In genomic region chr2:101792130-101792529, GRCm38 (mm10) we compare ENCODE assay signal across 29 mouse cellular contexts.
DNase-seq lines count a peak whose midpoint lies in the region; ATAC-seq lines count a peak whose summit lies in the region.
"Had no signal": no experiment of that assay in that cellular context is flagged by ENCODE, and none has a peak within 500 bp of the region (broad histone marks: within the 10 kb centered on the region; RNA-seq: fewer than 3 reads in every experiment).

No protein-coding gene starts in this region.

- no peak overlapping the region for H3K9ac ChIP-seq in embryonic facial prominence, embryonic 12.5 days
- no peak overlapping the region for H3K9ac ChIP-seq in midbrain, embryonic 14.5 days (replicated peaks; ENCODE audit: low read length)
- H3K9ac ChIP-seq in stomach, embryonic 15.5 days = no peak overlapping the region
- H3K9ac ChIP-seq: embryonic facial prominence, embryonic 15.5 days; heart, embryonic 15.5 days; hindbrain, embryonic 12.5 days; limb, embryonic 15.5 days; liver, embryonic 13.5 days had no signal

- H3K4me1 ChIP-seq in embryonic facial prominence, embryonic 12.5 days = peaks cover 10% of the 10 kb centered on the region
- peaks cover 18% of the 10 kb centered on the region for H3K4me1 ChIP-seq in embryonic facial prominence, embryonic 10.5 days
- H3K4me1 ChIP-seq in midbrain, embryonic 10.5 days = peaks cover 38% of the 10 kb centered on the region
- H3K4me1 ChIP-seq in midbrain, embryonic 14.5 days (ENCODE audit: control insufficient read depth, insufficient read depth, low read length) = peaks cover 11% of the 10 kb centered on the region; the same call in 1 of the 2 replicates
- peaks cover 10% of the 10 kb centered on the region for H3K4me1 ChIP-seq in stomach, embryonic 15.5 days
- H3K4me1 ChIP-seq: liver, embryonic 13.5 days had no signal

- no peaks in the 10 kb centered on the region for H3K36me3 ChIP-seq in embryonic facial prominence, embryonic 12.5 days
- peaks cover 20% of the 10 kb centered on the region for H3K36me3 ChIP-seq in embryonic facial prominence, embryonic 10.5 days (replicated peaks)
- H3K36me3 ChIP-seq in midbrain, embryonic 10.5 days = peaks cover 25% of the 10 kb centered on the region
- H3K36me3 ChIP-seq in midbrain, embryonic 14.5 days (ENCODE audit: control insufficient read depth, insufficient read depth, low read length) = no peaks in the 10 kb centered on the region
- H3K36me3 ChIP-seq in stomach, embryonic 15.5 days = no peaks in the 10 kb centered on the region
- H3K36me3 ChIP-seq: embryonic facial prominence, embryonic 15.5 days; heart, embryonic 10.5 days; heart, embryonic 15.5 days; hindbrain, embryonic 12.5 days; limb, embryonic 15.5 days; liver, embryonic 13.5 days had no signal

- no peak overlapping the region for H3K4me2 ChIP-seq in embryonic facial prominence, embryonic 12.5 days (replicated peaks)
- no peak overlapping the region for H3K4me2 ChIP-seq in midbrain, embryonic 14.5 days (ENCODE audit: low read length)
- H3K4me2 ChIP-seq in stomach, embryonic 15.5 days = no peak overlapping the region
- H3K4me2 ChIP-seq: embryonic facial prominence, embryonic 15.5 days; heart, embryonic 15.5 days; hindbrain, embryonic 12.5 days; limb, embryonic 15.5 days; liver, embryonic 13.5 days had no signal

- DNase-seq in embryonic facial prominence, embryonic 10.5 days (ENCODE audit: low spot score) = no peak
- no peak for DNase-seq in midbrain, embryonic 10.5 days (ENCODE audit: low spot score)
- DNase-seq in midbrain, embryonic 14.5 days = no peak
- peak; percentile 68 for DNase-seq in NIH3T3 (ENCODE audit: low read depth)
- no peak for DNase-seq in right cerebral cortex, postnatal 4 days
- no peak for DNase-seq in ovary, postnatal 36 days (ENCODE audit: low spot score)
- DNase-seq: adrenal gland, postnatal 10 days; cerebellum, adult 8-10 months; cerebellum, postnatal 36 days; gastrocnemius, postnatal 25 days; heart, adult 11 months; kidney, adult 8-10 months; kidney, postnatal 4 days; liver, embryonic 13.5 days; lung, adult 18-20 months; right cerebral cortex, postnatal 14 days; thymus, adult 18-20 months; thymus, postnatal 36 days had no signal

- WGBS in embryonic facial prominence, embryonic 12.5 days = 76% methylated on average over 4 of the region's 4 CpGs
- 84% methylated on average over 4 of the region's 4 CpGs for WGBS in embryonic facial prominence, embryonic 10.5 days
- 72% methylated on average over 4 of the region's 4 CpGs for WGBS in midbrain, embryonic 10.5 days
- WGBS in midbrain, embryonic 14.5 days = 41% methylated on average over 4 of the region's 4 CpGs
- WGBS in stomach, embryonic 15.5 days = 71% methylated on average over 4 of the region's 4 CpGs

- no peak overlapping the region for H3K4me3 ChIP-seq in embryonic facial prominence, embryonic 12.5 days
- no peak overlapping the region for H3K4me3 ChIP-seq in embryonic facial prominence, embryonic 10.5 days
- H3K4me3 ChIP-seq in midbrain, embryonic 10.5 days = no peak overlapping the region
- H3K4me3 ChIP-seq in midbrain, embryonic 14.5 days (replicated peaks; ENCODE audit: low read depth, low read length) = no peak overlapping the region
- no peak overlapping the region for H3K4me3 ChIP-seq in stomach, embryonic 15.5 days (replicated peaks)
- H3K4me3 ChIP-seq: embryonic facial prominence, embryonic 15.5 days; heart, embryonic 10.5 days; heart, embryonic 15.5 days; hindbrain, embryonic 12.5 days; limb, embryonic 15.5 days; liver, embryonic 13.5 days had no signal

- ATAC-seq in embryonic facial prominence, embryonic 12.5 days (ENCODE audit: insufficient number of reproducible peaks, insufficient read depth, low FRiP score, low TSS enrichment) = no peak
- ATAC-seq in midbrain, embryonic 14.5 days (ENCODE audit: low FRiP score, low TSS enrichment) = no peak
- no peak for ATAC-seq in stomach, embryonic 15.5 days (ENCODE audit: insufficient read depth, low FRiP score, low read depth)
- ATAC-seq: activated CD4-positive, CD25-positive, alpha-beta regulatory T cell, adult 4 months; forebrain, embryonic 14.5 days; intestine, embryonic 16.5 days had no signal

- H3K27ac ChIP-seq in embryonic facial prominence, embryonic 12.5 days = 0 out of 2 replicates have a peak overlapping the region, but pooled peaks have one; percentile 17
- no peak overlapping the region for H3K27ac ChIP-seq in embryonic facial prominence, embryonic 10.5 days (replicated peaks)
- peak overlapping the region; percentile 43; the same call in 1 of the 2 replicates for H3K27ac ChIP-seq in midbrain, embryonic 10.5 days (replicated peaks)
- no peak overlapping the region for H3K27ac ChIP-seq in midbrain, embryonic 14.5 days (replicated peaks; ENCODE audit: low read depth, low read length)
- 0 out of 2 replicates have a peak overlapping the region, but pooled peaks have one; percentile 3 for H3K27ac ChIP-seq in stomach, embryonic 15.5 days
- H3K27ac ChIP-seq: embryonic facial prominence, embryonic 15.5 days; heart, embryonic 10.5 days; heart, embryonic 15.5 days; hindbrain, embryonic 12.5 days; kidney, postnatal 0 days; liver, embryonic 13.5 days had no signal

- H3K9me3 ChIP-seq in embryonic facial prominence, embryonic 12.5 days = no peaks in the 10 kb centered on the region
- H3K9me3 ChIP-seq in embryonic facial prominence, embryonic 10.5 days = no peaks in the 10 kb centered on the region
- no peaks in the 10 kb centered on the region for H3K9me3 ChIP-seq in midbrain, embryonic 10.5 days (replicated peaks)
- no peaks in the 10 kb centered on the region for H3K9me3 ChIP-seq in midbrain, embryonic 14.5 days (ENCODE audit: control insufficient read depth, low read length)
- no peaks in the 10 kb centered on the region for H3K9me3 ChIP-seq in stomach, embryonic 15.5 days
- H3K9me3 ChIP-seq: embryonic facial prominence, embryonic 15.5 days; heart, embryonic 10.5 days; heart, embryonic 15.5 days; hindbrain, embryonic 12.5 days; limb, embryonic 15.5 days; liver, embryonic 13.5 days had no signal

- no peaks in the 10 kb centered on the region for H3K27me3 ChIP-seq in embryonic facial prominence, embryonic 12.5 days
- H3K27me3 ChIP-seq in embryonic facial prominence, embryonic 10.5 days (replicated peaks; ENCODE audit: low read depth, poor library complexity, severe bottlenecking) = peaks cover 5% of the 10 kb centered on the region; the same call in 1 of the 2 replicates
- H3K27me3 ChIP-seq in midbrain, embryonic 10.5 days (ENCODE audit: low read depth, poor library complexity, severe bottlenecking) = peaks cover 9% of the 10 kb centered on the region; the same call in 1 of the 2 replicates
- 0 out of 2 replicates have a peak, but pooled peaks cover 9% of the 10 kb centered on the region for H3K27me3 ChIP-seq in midbrain, embryonic 14.5 days (ENCODE audit: control insufficient read depth, insufficient read depth, low read length)
- 0 out of 2 replicates have a peak, but pooled peaks cover 2% of the 10 kb centered on the region for H3K27me3 ChIP-seq in stomach, embryonic 15.5 days (replicated peaks)
- H3K27me3 ChIP-seq: embryonic facial prominence, embryonic 15.5 days; heart, embryonic 15.5 days; limb, embryonic 15.5 days had no signal

Comparison
In these comparisons a context has a peak if more than half of its experiments do, and no peak if none do; other contexts are left out.
1. H3K27ac ChIP-seq: peak in embryonic facial prominence, embryonic 12.5 days (single experiment), midbrain, embryonic 10.5 days (single experiment) and stomach, embryonic 15.5 days (single experiment); none in embryonic facial prominence, embryonic 10.5 days (single experiment) and midbrain, embryonic 14.5 days (single experiment).